Mouse (Mus musculus) forebrain, postnatal 0 days (tissue): ENCODE measurements around the gene Map4k3. TPM values are rescaled to one million over a fixed set of nuclear protein-coding genes. Genes with fewer than 3 reads are reported as not detected.
A peak's percentile ranks its signal among the peaks of the same experiment; 100 is the strongest.

Experiments
- ATAC-seq: fragments of 200-750 bp; cut with Nextera tagmentation; 2 replicates; pipeline ENCODE4 v1.8.0; 2017; ENCODE audit warnings: mild to moderate bottlenecking, moderate library complexity
- DNase-seq: peaks from one replicate; pipeline ENCODE4 v3.0.0-alpha.2; 2015
- H3K27ac ChIP-seq: fragments of 300-500 bp; sonication (generic); 2 replicates; pipeline ENCODE4 v1.5.1; 2014; ENCODE audit warnings: low read depth, mild to moderate bottlenecking, antibody characterized with exemption, low read length, moderate library complexity, mixed read lengths
- H3K27me3 ChIP-seq: fragments of 300-500 bp; sonication (generic); 2 replicates; pipeline ENCODE4 v1.6.1; 2014; ENCODE audit warnings: mild to moderate bottlenecking, low read length, mixed read lengths; ENCODE audit not compliant: insufficient read depth
- H3K36me3 ChIP-seq: fragments of 300-500 bp; sonication (generic); 2 replicates; pipeline ENCODE4 v1.6.1; 2014; ENCODE audit warnings: mild to moderate bottlenecking, moderate library complexity; ENCODE audit not compliant: insufficient read depth
- H3K4me1 ChIP-seq: fragments of 300-500 bp; sonication (generic); 2 replicates; pipeline ENCODE4 v1.6.1; 2014; ENCODE audit warnings: antibody characterized with exemption; ENCODE audit not compliant: insufficient read depth
- H3K4me2 ChIP-seq: fragments of 300-500 bp; sonication (generic); 2 replicates; pipeline ENCODE4 v1.6.1; 2014; ENCODE audit warnings: low read depth, mild to moderate bottlenecking, moderate library complexity
- H3K4me3 ChIP-seq: fragments of 300-500 bp; sonication (generic); 2 replicates; pipeline ENCODE4 v1.5.1; 2014; ENCODE audit warnings: low read depth, low read length, mixed read lengths
- H3K9ac ChIP-seq: fragments of 300-500 bp; sonication (generic); 2 replicates; pipeline ENCODE4 v1.6.1; 2014; ENCODE audit warnings: mild to moderate bottlenecking
- H3K9me3 ChIP-seq: fragments of 300-500 bp; sonication (generic); 2 replicates; pipeline ENCODE4 v1.6.1; 2016; ENCODE audit warnings: low read length
- CTCF ChIP-seq: sonication (generic); IDR thresholded peaks from 2 replicates; pipeline ENCODE4 v1.5.1; 2016; ENCODE audit warnings: antibody characterized with exemption, control low read depth, low read depth
- WGBS: fragments of 180-500 bp; shearing (Covaris S2); extraction: QIAGEN DNeasy Blood & Tissue Kit; methylation state at CpG from one replicate; pipeline ENCODE4 v1.1.7; 2014; 5-methylcytosine and 5-hydroxymethylcytosine counted together
- polyA plus RNA-seq: library from polyadenylated mRNA; unstranded; fragments of >200 nt; fragmentation: Nextera tagmentation; extraction: Ambion mirVana; gene quantifications from 2 replicates; pipeline ENCODE4 v1.2.1, GENCODE M21; 2015
- total RNA-seq: library from RNA; depleted of rRNA; stranded (reverse); fragments of >200 nt; gene quantifications from 2 replicates; pipeline ENCODE4 v1.2.3, GENCODE M21; 2014

The Map4k3 gene
- total and polyA plus RNA-seq, 2 experiments from 2014 or later, result 17.9 to 76.9 TPM

- H3K4me2 ChIP-seq, result no peak overlapping the region
- H3K9ac ChIP-seq, result no peak overlapping the region
- peak overlapping the region; percentile 21; the same call in 1 of the 2 replicates for H3K27ac ChIP-seq
- no peaks in the 10 kb centered on the region for H3K9me3 ChIP-seq
- TF ChIP-seq CTCF, result no peak
- no peak overlapping the region for H3K4me3 ChIP-seq
- ATAC-seq (peak; percentile 42; the same call in 1 of the 2 replicates), DNase-seq (peak; percentile 54)
- no peaks in the 10 kb centered on the region for H3K4me1 ChIP-seq
- peaks cover 22% of the 10 kb centered on the region for H3K36me3 ChIP-seq
- WGBS, result 72% methylated on average over 13 of the region's 13 CpGs
- H3K27me3 ChIP-seq, result no peaks in the 10 kb centered on the region
Observed at GRCm38 (mm10) chr17:80619556-80619955, 108.7 kb downstream of the Map4k3 start.

GRCm38 (mm10) chr17:80618890-80619289 is 109.4 kb downstream of the Map4k3 start:
- no peaks in the 10 kb centered on the region for H3K4me1 ChIP-seq
- TF ChIP-seq CTCF, result peak; percentile 35; the same call in 1 of the 2 replicates
- peak overlapping the region; percentile 21; the same call in 1 of the 2 replicates for H3K27ac ChIP-seq
- no peak overlapping the region for H3K4me3 ChIP-seq
- ATAC-seq (no peak), DNase-seq (peak; percentile 8)
- 66% methylated on average over 5 of the region's 5 CpGs for WGBS
- H3K9me3 ChIP-seq, result no peaks in the 10 kb centered on the region
- H3K4me2 ChIP-seq, result no peak overlapping the region
- H3K36me3 ChIP-seq, result peaks cover 26% of the 10 kb centered on the region
- H3K9ac ChIP-seq, result no peak overlapping the region
- no peaks in the 10 kb centered on the region for H3K27me3 ChIP-seq

GRCm38 (mm10) chr17:80603806-80604205 is 124.5 kb downstream of the Map4k3 start:
- no peak for TF ChIP-seq CTCF
- 94% methylated on average over 6 of the region's 6 CpGs for WGBS
- no peak overlapping the region for H3K4me2 ChIP-seq
- H3K9me3 ChIP-seq, result no peaks in the 10 kb centered on the region
- H3K27me3 ChIP-seq, result no peaks in the 10 kb centered on the region
- H3K9ac ChIP-seq, result no peak overlapping the region
- ATAC-seq, result no peak
- no peaks in the 10 kb centered on the region for H3K4me1 ChIP-seq
- DNase-seq, result no peak
- H3K4me3 ChIP-seq, result no peak overlapping the region
- H3K36me3 ChIP-seq, result peaks cover 75% of the 10 kb centered on the region
- H3K27ac ChIP-seq, result no peak overlapping the region

GRCm38 (mm10) chr17:80603079-80603625 is 125.1 kb downstream of the Map4k3 start:
- H3K4me2 ChIP-seq, result no peak overlapping the region
- 87% methylated on average over 19 of the region's 19 CpGs for WGBS
- peaks cover 69% of the 10 kb centered on the region for H3K36me3 ChIP-seq
- no peak overlapping the region for H3K4me3 ChIP-seq
- TF ChIP-seq CTCF, result no peak
- H3K27ac ChIP-seq, result no peak overlapping the region
- DNase-seq (no peak), ATAC-seq (no peak)
- no peaks in the 10 kb centered on the region for H3K4me1 ChIP-seq
- H3K9ac ChIP-seq, result no peak overlapping the region
- H3K9me3 ChIP-seq, result no peaks in the 10 kb centered on the region
- H3K27me3 ChIP-seq, result no peaks in the 10 kb centered on the region

- WGBS, result 62% methylated on average over 13 of the region's 13 CpGs
- no peaks in the 10 kb centered on the region for H3K9me3 ChIP-seq
- H3K4me2 ChIP-seq, result no peak overlapping the region
- H3K36me3 ChIP-seq, result peaks cover 70% of the 10 kb centered on the region
- DNase-seq (peak; percentile 77), ATAC-seq (peak; percentile 81)
- no peak overlapping the region for H3K9ac ChIP-seq
- TF ChIP-seq CTCF, result peak; percentile 72
- no peaks in the 10 kb centered on the region for H3K4me1 ChIP-seq
- H3K27ac ChIP-seq, result no peak overlapping the region
- H3K27me3 ChIP-seq, result no peaks in the 10 kb centered on the region
- H3K4me3 ChIP-seq, result no peak overlapping the region
Observed at GRCm38 (mm10) chr17:80601371-80601770, 126.9 kb downstream of the Map4k3 start.

- Histone ChIP-seq H3K4me2 (no peak overlapping the region), H3K9ac (no peak overlapping the region), H3K27me3 (no peaks in the 10 kb centered on the region), H3K9me3 (no peaks in the 10 kb centered on the region), H3K36me3 (peaks cover 36% of the 10 kb centered on the region), H3K4me1 (no peaks in the 10 kb centered on the region), H3K4me3 (no peak overlapping the region), H3K27ac (no peak overlapping the region)
- TF ChIP-seq CTCF, result no peak
- ATAC-seq, result no peak
- no peak for DNase-seq
- WGBS, result 95% methylated on average over 6 of the region's 6 CpGs
Observed at GRCm38 (mm10) chr17:80583051-80583450, 145.2 kb downstream of the Map4k3 start.

GRCm38 (mm10) chr17:80579901-80580300 is 148.4 kb downstream of the Map4k3 start:
- TF ChIP-seq CTCF, result no peak
- no peaks in the 10 kb centered on the region for H3K27me3 ChIP-seq
- DNase-seq (no peak), ATAC-seq (no peak)
- peaks cover 24% of the 10 kb centered on the region for H3K36me3 ChIP-seq
- no peaks in the 10 kb centered on the region for H3K4me1 ChIP-seq
- H3K9ac ChIP-seq, result no peak overlapping the region
- no peaks in the 10 kb centered on the region for H3K9me3 ChIP-seq
- H3K4me2 ChIP-seq, result no peak overlapping the region
- H3K27ac ChIP-seq, result no peak overlapping the region
- H3K4me3 ChIP-seq, result no peak overlapping the region
- 77% methylated on average over 6 of the region's 6 CpGs for WGBS

GRCm38 (mm10) chr17:80579089-80579488 is 149.2 kb downstream of the Map4k3 start:
- no peak overlapping the region for H3K4me2 ChIP-seq
- no peak for TF ChIP-seq CTCF
- H3K27ac ChIP-seq, result no peak overlapping the region
- no peak for ATAC-seq
- WGBS, result 90% methylated on average over 9 of the region's 9 CpGs
- H3K9ac ChIP-seq, result no peak overlapping the region
- DNase-seq, result no peak
- H3K36me3 ChIP-seq, result peaks cover 19% of the 10 kb centered on the region
- no peak overlapping the region for H3K4me3 ChIP-seq
- H3K27me3 ChIP-seq, result no peaks in the 10 kb centered on the region
- H3K4me1 ChIP-seq, result no peaks in the 10 kb centered on the region
- H3K9me3 ChIP-seq, result no peaks in the 10 kb centered on the region
